In the genomic region with DNA sequence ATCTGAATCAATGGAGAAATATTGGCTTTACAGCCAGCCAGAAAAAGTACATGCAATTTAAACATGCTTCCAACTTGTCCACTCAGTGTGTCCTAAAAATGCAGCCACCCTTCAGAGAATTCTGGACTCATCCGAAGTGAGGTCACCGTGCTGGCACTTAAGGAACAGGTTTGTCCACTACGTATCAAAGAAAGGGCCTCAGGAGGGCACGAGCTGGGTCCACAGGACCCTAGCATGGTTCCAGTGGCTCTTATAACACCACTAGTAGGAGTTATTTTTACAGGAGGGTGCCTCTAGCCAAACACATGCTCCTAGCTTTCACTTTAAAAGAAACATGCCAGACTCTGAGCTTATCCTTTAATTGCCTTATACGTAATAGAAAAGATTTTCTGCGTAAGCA, we compare ENCODE assay signal across 21 mouse cellular contexts.
"Had no signal": no experiment of that assay in that cellular context is flagged by ENCODE, and none has a peak within 500 bp of the region (broad histone marks: within the 10 kb centered on the region; RNA-seq: fewer than 3 reads in every experiment).

No protein-coding gene starts in this region.

- DNase-seq: kidney, adult 2 months; kidney, postnatal 25 days; layer of hippocampus, postnatal 36 days; left cerebral cortex, postnatal 4 days; liver, postnatal 0 days; right cerebral cortex, postnatal 14 days; right cerebral cortex, postnatal 4 days; thymus, adult 18-20 months; thymus, postnatal 36 days had no signal

- ATAC-seq: intestine, postnatal 0 days; liver, postnatal 0 days; midbrain, embryonic 13.5 days; midbrain, embryonic 16.5 days had no signal

- H3K9me3 ChIP-seq: limb, embryonic 12.5 days; limb, embryonic 15.5 days; lung, embryonic 15.5 days; megakaryocyte, embryonic 14.5 days; midbrain, embryonic 10.5 days; midbrain, embryonic 13.5 days had no signal

- H3K4me1 ChIP-seq: megakaryocyte, embryonic 14.5 days; midbrain, embryonic 13.5 days had no signal

- H3K36me3 ChIP-seq: limb, embryonic 12.5 days; limb, embryonic 15.5 days; lung, embryonic 15.5 days; midbrain, embryonic 10.5 days; midbrain, embryonic 13.5 days had no signal

- H3K27me3 ChIP-seq: limb, embryonic 12.5 days; limb, embryonic 15.5 days; lung, embryonic 15.5 days; megakaryocyte, embryonic 14.5 days; midbrain, embryonic 13.5 days had no signal

- H3K4me3 ChIP-seq: left cerebral cortex, adult 2 months; limb, embryonic 12.5 days; limb, embryonic 15.5 days; lung, embryonic 15.5 days; megakaryocyte, embryonic 14.5 days; midbrain, embryonic 10.5 days; midbrain, embryonic 13.5 days had no signal

- H3K4me2 ChIP-seq: limb, embryonic 12.5 days; limb, embryonic 15.5 days; liver, embryonic 11.5 days; lung, embryonic 15.5 days; midbrain, embryonic 13.5 days had no signal

- H3K27ac ChIP-seq: kidney, postnatal 0 days; left cerebral cortex, adult 2 months; limb, embryonic 12.5 days; limb, embryonic 15.5 days; liver, embryonic 14.5 days; lung, embryonic 15.5 days; midbrain, embryonic 10.5 days; midbrain, embryonic 13.5 days had no signal

- H3K9ac ChIP-seq: limb, embryonic 12.5 days; limb, embryonic 15.5 days; liver, embryonic 14.5 days; liver, postnatal 0 days; lung, embryonic 15.5 days; midbrain, embryonic 13.5 days had no signal
